Mouse (Mus musculus): ENCODE measurements around the gene Olfr860. TPM values are rescaled to one million over a fixed set of nuclear protein-coding genes. Genes with fewer than 3 reads are reported as not detected.

Gene Olfr860
- total RNA-seq (2023), result not detected in 4 replicates

GRCm38 (mm10) chr9:19849647-19850046, at the start of gene Olfr860:
Gene Olfr860, minus strand, starts transcription at chr9:19849747.

GRCm38 (mm10) chr9:19887904-19888303, 38.4 kb upstream of the Olfr860 start, which contains the start of gene Olfr862:
Gene Olfr862, minus strand, starts transcription at chr9:19888004.

GRCm38 (mm10) chr9:19804606-19805005, 44.9 kb downstream of the Olfr860 start, which contains the start of gene Olfr859:
Gene Olfr859, plus strand, starts transcription at chr9:19804906.

Other genes with a start within 250 kb of the Olfr860 start
- gene Zfp317, start 227.6 kb downstream of the Olfr860 start, total RNA-seq (2023), result 33.8 to 39.5 TPM (median 34.7 TPM) in 4 replicates
- not detected in 4 replicates for gene Olfr857, start 140.3 kb downstream of the Olfr860 start, total RNA-seq (2023)
- gene Olfr58, start 69.5 kb downstream of the Olfr860 start, total RNA-seq (2023), result not detected in 4 replicates
- not detected in 4 replicates for gene Olfr859, start 44.8 kb downstream of the Olfr860 start, total RNA-seq (2023)
- gene Olfr862, start 38.3 kb upstream of the Olfr860 start, total RNA-seq (2023), result not detected in 4 replicates
- not detected in 4 replicates for gene Olfr77, start 67.1 kb upstream of the Olfr860 start, total RNA-seq (2023)
- not detected in 4 replicates for gene Olfr866, start 178.3 kb upstream of the Olfr860 start, total RNA-seq (2023)
- gene Olfr867, start 207.8 kb upstream of the Olfr860 start, total RNA-seq (2023), result not detected in 4 replicates
- not detected in 4 replicates for gene Olfr868, start 248.9 kb upstream of the Olfr860 start, total RNA-seq (2023)